Mouse (Mus musculus): ENCODE data around the gene Fry.

DNA sequence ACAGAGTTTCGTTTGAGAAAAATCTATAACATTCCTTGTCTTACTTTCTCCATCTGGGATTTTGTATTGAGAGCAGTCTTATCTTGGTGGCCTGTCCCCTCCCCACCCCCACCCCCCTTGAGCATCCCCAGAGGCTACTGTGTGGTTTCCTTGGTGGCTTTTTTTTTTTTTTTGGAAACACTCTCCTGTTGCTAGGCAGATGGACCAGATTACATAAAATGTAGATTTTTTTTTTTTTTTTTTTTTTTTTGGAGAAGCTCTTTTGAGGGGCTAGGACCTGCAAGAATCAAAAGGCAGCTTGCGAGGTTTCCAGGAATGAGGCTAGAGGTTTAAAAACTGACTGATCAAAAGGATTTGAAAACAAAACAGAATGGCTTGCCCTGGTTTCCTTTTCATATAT, 48.8 kb downstream of the Fry start:
- TF ChIP-seq CTCF (IDR thresholded peaks at IDR 0.05; ENCODE audit: low read depth, low read length) (no peak), POLR2A (IDR thresholded peaks at IDR 0.05; ENCODE audit: borderline replicate concordance, low read depth, low read length) (no peak)

Measured in bone marrow macrophage, adult 2 months (primary cell).